Mouse (Mus musculus) granulocyte monocyte progenitor cell, adult 5-6 weeks (primary cell): ENCODE measurements around the gene Gm11172. TPM values are rescaled to one million over a fixed set of nuclear protein-coding genes. Genes with fewer than 3 reads are reported as not detected.
"Not testable (repeated sequence)": the region's sequence is repeated elsewhere in the genome, so short reads cannot be mapped to it uniquely, and the experiment has no call there.

ENCODE experiments used
- ATAC-seq: replicated peaks from 2 replicates; pipeline ENCODE4 v1.8.0; 2016; ENCODE audit warnings: mild to moderate bottlenecking, moderate TSS enrichment, inconsistent platforms; ENCODE audit not compliant: poor library complexity, severe bottlenecking
- total RNA-seq, 2 experiments: library from RNA; stranded (forward) in 1 of 2; stranded (reverse) in 1 of 2; fragments of 200-712, 200-1000 nt in 1 of 2; fragments of >200 nt in 1 of 2; fragmentation: Nextera tagmentation in 1 of 2; gene quantifications; 2 replicates each; pipeline ENCODE4 v1.2.3; 2014 to 2017

Gm11172 gene
- total RNA-seq, 2 experiments from 2014 or later: not detected

- ATAC-seq: peak; percentile 48
These were observed 27.8 kb upstream of the Gm11172 start for GRCm38 (mm10) chr16:10784793-10785370.

DNA sequence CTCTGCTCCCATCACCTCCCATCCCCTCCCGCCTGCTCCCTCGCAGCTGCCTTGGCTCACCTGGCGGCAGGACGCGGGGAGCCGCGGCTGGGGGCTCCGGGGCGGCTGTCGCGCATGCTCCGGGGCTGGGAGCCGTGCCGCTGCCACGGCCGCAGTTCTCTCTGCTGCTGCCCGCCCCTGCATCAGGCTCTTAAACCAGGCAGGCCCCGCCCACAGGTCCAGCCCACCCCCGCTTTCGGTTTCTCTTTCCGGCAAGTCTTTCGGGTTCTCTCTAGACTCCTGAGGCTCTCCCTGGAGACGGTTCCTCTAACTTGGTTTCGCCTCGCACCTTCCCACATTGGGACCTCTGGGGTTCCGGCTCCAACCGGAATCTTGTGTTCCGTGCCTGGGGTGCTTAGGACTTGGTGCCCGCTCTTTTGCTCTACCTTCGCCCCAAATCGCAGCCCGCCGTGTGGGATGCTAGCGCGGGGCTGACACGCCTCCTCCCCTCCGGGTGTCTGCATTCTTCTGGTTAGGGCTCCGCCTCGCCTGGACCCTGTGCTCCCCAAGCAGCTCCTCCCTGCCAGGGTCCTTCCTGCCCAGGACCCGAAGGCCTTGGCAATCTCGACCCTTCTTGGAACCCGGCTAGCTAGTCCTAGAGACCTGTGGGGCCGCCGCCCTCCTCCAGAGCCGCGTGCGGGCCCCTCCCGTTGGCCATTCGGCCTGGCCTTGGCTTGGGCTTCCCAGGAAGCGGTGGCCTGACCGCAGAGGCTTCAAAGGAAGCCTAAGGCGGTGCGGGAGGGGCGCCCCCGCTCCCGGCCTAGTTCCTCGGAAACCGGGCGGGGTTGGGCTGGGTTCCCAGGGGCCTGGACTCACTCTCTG lies 27.1 kb upstream of the Gm11172 start, which contains the start of gene Socs1:
Gene Socs1, minus strand, starts transcription at position 166 of the 861 bp plus-strand sequence.
- ATAC-seq: peak; percentile 52

- ATAC-seq: peak; percentile 45
These were observed 26.4 kb upstream of the Gm11172 start for GRCm38 (mm10) chr16:10786288-10786687.

DNA sequence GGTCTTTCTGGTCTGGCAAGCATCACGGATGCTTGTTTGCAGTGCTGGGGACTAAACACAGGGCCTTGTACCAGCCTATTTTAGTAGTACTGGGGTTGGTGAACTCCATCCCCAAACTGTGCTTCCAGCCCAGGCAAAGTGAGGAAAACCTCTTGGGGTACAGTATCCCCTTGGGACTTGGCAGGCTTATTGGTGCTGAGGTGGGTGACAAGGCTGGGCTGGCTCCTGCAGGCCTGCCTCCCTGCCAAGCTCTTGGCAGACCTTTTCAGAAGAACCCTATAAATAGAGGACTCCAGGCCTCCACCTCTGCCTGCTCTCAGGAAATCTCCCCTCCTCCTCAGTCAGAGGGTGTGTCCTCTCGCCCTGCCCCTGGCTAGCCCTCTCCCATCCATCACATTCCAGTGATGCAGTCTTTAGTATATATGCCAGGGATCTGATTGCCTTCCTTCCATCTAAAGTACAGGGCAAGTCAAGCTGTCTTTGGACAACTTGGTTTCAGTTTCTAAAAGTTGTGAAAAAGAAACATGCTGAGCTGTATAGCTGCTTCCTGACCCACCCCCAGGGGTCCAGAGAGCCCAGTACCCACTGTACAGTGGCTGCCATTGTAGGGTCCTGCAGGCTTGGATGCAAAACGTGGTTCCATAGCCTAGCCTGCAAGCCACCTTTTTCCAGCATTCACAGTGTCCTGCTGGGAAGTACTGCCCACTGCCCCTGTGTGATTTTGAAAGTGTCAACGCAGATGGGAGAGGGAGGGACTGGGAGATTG lies 25.8 kb upstream of the Gm11172 start:
- ATAC-seq: no peak

DNA sequence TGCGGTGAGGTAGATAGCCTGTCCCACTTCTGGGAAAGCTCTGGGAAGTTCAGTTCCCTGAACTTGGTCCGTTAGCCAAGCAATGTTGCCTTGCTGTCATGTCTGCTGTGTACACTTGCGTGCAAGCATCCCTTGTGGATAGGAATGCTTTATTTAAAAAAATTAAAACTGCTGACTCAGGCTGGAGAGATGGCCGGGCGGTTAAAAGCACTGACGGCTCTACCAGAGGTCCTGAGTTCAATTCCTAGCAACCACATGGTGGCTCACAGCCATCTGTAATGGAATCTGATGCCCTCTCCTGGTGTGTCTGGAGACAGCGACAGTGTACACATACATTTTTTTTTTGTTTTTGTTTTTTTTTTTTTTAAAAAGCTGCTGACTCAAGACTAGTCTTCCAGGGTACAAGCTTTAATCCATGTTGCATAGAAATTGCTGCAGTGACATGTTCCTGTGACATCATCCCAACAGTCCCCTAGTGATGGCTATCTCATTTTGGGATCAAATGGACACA lies 25.1 kb upstream of the Gm11172 start:
- ATAC-seq: no peak

DNA sequence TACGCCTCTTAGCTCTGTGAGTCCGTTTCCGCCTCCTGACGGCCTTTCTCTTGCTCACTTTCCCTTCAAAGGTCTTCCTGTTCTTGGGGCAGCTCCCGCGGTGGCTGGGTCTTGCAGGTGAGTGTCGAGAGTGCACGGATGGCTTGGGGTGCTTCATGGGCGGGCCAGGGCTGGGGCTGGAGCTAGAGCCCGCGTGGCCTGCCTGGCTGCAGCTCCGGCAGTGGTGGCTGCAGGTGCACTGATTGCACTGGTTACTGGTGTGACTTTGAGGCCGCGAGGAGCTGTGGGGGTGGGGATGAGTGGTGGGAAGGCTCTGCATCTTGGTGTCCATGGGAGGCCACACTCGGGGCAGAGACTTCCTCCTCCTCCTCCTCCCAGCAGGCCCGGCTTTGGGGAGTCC lies 24.4 kb upstream of the Gm11172 start, which contains the start of gene Tnp2:
Gene Tnp2, minus strand, starts transcription at position 390 of the 400 bp plus-strand sequence.
- no peak for ATAC-seq

DNA sequence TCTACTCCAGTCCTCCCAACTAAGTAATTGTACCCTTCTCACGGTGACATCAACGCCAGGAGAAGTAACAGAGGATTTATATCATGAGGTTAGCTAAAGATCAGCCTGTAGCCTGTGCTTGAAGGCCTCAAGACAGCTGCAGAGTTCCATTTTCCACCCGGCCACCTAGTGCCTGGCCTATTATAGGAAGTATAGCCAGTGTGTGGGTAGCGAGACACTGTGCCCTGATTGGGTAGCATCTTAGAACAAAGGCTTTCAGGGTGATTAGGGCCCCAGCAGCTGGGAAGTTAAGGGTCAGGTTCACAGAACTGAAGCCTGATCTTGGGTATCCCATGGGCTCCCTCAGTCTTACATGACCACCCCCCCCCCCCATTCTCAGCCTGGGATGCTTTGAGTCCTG lies 23.8 kb upstream of the Gm11172 start:
- no peak for ATAC-seq

GRCm38 (mm10) chr16:10790702-10791101 lies 22.0 kb upstream of the Gm11172 start, which contains the start of gene Prm3:
Prm3 (minus strand) TSS chr16:10790914.
- ATAC-seq: no peak

DNA sequence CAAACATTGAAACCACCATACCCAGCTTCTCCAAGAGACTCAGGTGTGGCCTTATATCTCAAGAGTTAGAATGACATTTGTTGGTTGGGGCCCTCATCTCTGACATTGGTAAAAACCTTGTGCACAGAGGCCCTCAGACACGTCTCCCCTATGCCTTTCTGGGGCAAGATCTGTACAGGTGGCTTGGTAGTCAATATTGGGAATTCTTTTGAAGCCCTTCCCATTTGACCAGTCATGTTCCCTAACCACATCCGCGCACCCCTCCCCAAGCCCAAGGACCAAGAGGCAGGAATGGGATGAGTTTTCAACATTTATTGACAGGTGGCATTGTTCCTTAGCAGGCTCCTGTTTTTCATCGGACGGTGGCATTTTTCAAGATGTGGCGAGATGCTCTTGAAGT lies 16.7 kb upstream of the Gm11172 start, which contains the start of gene Prm2:
Gene Prm2, minus strand, starts transcription at position 101 of the 400 bp plus-strand sequence.
- ATAC-seq: no peak

GRCm38 (mm10) chr16:10802420-10802819 lies 10.3 kb upstream of the Gm11172 start:
- not testable (repeated sequence) for ATAC-seq

- ATAC-seq: no peak
These were observed 6.8 kb upstream of the Gm11172 start, which contains the start of gene Prm1 for GRCm38 (mm10) chr16:10805789-10806527. Prm1 (minus strand) TSS chr16:10805839.

DNA sequence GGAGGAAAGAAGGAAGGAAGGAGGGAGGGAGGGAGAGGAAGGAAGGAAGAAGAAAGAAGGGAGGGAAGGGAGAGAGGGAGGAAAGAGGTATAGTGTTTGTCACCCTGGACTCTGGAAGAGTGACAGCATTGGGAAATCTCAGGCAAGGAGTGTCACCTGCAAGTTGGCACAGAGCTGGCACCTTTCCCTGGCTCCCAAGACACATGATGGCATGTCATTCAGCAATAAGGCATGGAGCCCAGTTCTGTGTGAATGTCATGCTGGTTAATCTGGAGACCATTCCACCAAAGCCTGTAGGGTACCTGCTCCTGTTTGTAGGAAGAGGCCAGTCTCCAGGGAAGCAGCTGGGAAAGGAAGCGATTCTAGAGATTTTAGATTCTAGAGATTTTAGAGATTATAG lies 2.3 kb upstream of the Gm11172 start:
- ATAC-seq: no peak

GRCm38 (mm10) chr16:10813726-10814125 lies 1.0 kb downstream of the Gm11172 start:
- no peak for ATAC-seq

GRCm38 (mm10) chr16:10814864-10815263 lies 2.1 kb downstream of the Gm11172 start:
- 0 out of 2 replicates have a peak, but pooled peaks have one; percentile 8 for ATAC-seq

- ATAC-seq: peak; percentile 69
These were observed 5.9 kb downstream of the Gm11172 start for GRCm38 (mm10) chr16:10818579-10819135.

- no peak for ATAC-seq
These were observed 7.3 kb downstream of the Gm11172 start for GRCm38 (mm10) chr16:10819966-10820365.

DNA sequence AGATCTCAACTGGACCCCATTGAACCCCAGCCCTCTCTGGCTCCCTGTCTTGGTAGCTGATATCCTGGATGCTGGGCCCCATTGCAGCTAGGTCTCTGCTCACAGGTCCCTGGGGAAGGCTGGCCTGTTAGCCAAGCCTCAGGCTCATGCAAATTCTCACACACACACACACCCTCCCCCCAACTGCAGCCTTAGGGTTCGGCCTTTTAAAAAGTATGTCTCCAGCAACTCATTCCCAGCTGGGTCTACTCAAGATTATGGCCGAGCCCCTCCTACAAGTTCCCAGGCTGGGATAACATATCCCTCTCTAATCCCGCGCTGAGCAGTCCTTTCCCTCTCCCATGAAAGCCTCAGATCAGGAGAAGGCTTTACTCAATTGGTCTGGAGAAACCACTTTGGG lies 8.7 kb downstream of the Gm11172 start:
- ATAC-seq: no peak

DNA sequence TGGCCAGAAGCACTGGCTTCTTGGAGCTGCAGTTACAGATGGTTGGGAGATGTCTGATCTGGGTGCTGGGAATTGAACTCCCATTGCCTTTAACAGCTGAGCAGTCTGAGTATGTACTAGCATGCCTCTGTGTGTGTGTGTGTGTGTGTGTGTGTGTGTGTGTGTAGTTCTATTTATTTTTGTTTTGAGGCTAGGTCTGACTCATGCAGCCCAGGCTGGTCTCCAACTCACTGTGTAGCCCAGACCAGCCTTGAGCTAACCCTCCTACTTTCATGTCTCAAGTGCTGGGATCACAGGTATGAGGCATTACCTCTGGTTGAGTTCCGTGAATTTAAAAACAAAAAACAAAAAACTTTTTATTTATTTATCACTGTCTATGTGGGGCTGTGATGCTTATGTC lies 11.8 kb downstream of the Gm11172 start:
- ATAC-seq: no peak

DNA sequence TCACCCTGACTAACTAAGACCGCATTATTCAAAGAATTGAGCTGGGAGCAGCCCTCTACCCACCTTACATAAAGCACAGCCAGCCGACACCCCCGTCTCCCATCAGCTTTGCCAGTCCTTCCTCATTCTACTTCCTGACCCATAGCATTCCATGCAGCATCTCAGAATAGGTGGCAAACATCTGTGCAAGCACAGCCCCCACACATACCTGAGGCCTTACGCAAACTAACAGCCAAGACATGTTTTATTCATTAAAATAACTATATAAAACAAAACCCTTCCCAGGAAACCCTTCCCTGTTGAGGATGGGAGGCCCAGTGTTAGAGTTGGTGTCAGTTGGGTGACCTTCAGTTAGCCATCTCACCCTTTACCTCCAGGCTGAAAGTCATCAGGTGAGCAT lies 13.1 kb downstream of the Gm11172 start:
- no peak for ATAC-seq
